Mouse (Mus musculus): ENCODE data around the gene 1500009L16Rik. TPM values are rescaled to one million over a fixed set of nuclear protein-coding genes. Genes with fewer than 3 reads are reported as not detected.

The 1500009L16Rik gene
- polyA plus RNA-seq, 1 experiment from 2014 or later: 92.7 TPM

DNA sequence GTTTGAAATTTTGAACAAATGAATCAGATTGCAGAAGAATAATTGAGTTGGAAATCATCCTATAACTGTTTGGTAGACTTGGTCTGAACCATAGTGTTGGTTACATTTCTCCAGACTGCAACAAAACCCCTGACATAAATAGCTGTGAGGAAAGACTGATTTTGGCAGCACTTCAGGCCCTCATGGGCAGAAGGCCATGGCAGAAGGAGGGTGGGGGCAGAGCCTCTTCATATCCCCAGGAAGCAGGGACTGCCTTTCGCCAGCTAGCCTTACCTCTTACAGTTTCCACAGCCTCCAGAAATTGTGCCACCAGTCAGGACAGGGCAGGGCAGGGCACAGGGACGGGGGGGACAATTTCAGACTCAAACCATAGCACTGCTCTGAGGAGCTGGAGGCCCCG is 22.0 kb downstream of the 1500009L16Rik start:
- H3K27ac ChIP-seq (ENCODE audit: low read depth, low read length): no peak overlapping the region
- no peak overlapping the region for H3K9ac ChIP-seq (replicated peaks; ENCODE audit: low read depth, low read length)
- no peaks in the 10 kb centered on the region for H3K36me3 ChIP-seq (ENCODE audit: control insufficient read depth, insufficient read depth, low read length)
- no peak overlapping the region for H3K4me2 ChIP-seq (ENCODE audit: low read depth, low read length)
- ATAC-seq (ENCODE audit: low read depth): no peak
- WGBS: 84% methylated on average over 3 of the region's 3 CpGs
- no peaks in the 10 kb centered on the region for H3K4me1 ChIP-seq (ENCODE audit: control insufficient read depth, insufficient read depth, low read length)
- H3K27me3 ChIP-seq (ENCODE audit: control insufficient read depth, insufficient read depth, low read length): no peaks in the 10 kb centered on the region
- no peaks in the 10 kb centered on the region for H3K9me3 ChIP-seq (ENCODE audit: control insufficient read depth, low read length)
- no peak overlapping the region for H3K4me3 ChIP-seq (ENCODE audit: low read depth, low read length)

GRCm38 (mm10) chr10:83753056-83753455 is 30.4 kb downstream of the 1500009L16Rik start:
- Histone ChIP-seq H3K9ac (replicated peaks; ENCODE audit: low read depth, low read length) (no peak overlapping the region), H3K27ac (ENCODE audit: low read depth, low read length) (no peak overlapping the region), H3K9me3 (ENCODE audit: control insufficient read depth, low read length) (no peaks in the 10 kb centered on the region), H3K4me1 (ENCODE audit: control insufficient read depth, insufficient read depth, low read length) (no peaks in the 10 kb centered on the region), H3K4me2 (ENCODE audit: low read depth, low read length) (no peak overlapping the region), H3K4me3 (ENCODE audit: low read depth, low read length) (no peak overlapping the region), H3K36me3 (ENCODE audit: control insufficient read depth, insufficient read depth, low read length) (no peaks in the 10 kb centered on the region), H3K27me3 (ENCODE audit: control insufficient read depth, insufficient read depth, low read length) (no peaks in the 10 kb centered on the region)
- 96% methylated on average over 1 of the region's 1 CpGs for WGBS
- ATAC-seq (ENCODE audit: low read depth): no peak

DNA sequence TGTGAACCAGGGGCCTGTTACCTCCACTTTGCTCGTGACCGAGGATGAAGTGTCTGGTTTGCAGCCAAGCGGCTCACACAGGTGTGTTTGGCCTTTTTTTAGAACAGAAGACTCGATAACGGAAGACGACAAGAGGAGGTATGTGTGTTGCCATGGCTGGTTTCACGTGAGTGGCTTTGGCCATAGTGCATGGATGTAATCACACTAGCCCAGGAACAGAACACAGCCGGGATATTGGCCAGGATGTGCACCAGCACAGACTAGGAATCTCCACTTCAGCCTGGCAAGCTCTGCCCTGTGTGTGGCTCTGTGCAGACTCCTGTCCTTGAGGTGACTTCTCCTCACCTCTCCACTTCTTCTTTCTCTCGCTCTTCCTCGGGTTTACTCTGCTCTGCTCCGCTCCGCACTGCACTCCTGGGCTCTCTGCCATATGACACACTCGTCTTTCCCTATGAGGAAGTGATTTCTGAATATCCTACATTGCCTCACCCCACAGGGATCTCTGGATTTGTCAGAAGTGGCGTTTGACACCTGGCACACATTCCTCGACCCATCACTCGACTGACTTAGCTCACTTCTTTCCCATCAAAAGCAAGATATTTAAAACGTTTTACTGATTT is 34.8 kb downstream of the 1500009L16Rik start:
- Histone ChIP-seq H3K27ac (ENCODE audit: low read depth, low read length) (no peak overlapping the region), H3K4me1 (ENCODE audit: control insufficient read depth, insufficient read depth, low read length) (no peaks in the 10 kb centered on the region), H3K9me3 (ENCODE audit: control insufficient read depth, low read length) (no peaks in the 10 kb centered on the region), H3K4me2 (ENCODE audit: low read depth, low read length) (no peak overlapping the region), H3K27me3 (ENCODE audit: control insufficient read depth, insufficient read depth, low read length) (no peaks in the 10 kb centered on the region), H3K4me3 (ENCODE audit: low read depth, low read length) (no peak overlapping the region), H3K36me3 (ENCODE audit: control insufficient read depth, insufficient read depth, low read length) (no peaks in the 10 kb centered on the region), H3K9ac (replicated peaks; ENCODE audit: low read depth, low read length) (no peak overlapping the region)
- WGBS: 89% methylated on average over 17 of the region's 17 CpGs
- ATAC-seq (ENCODE audit: low read depth): no peak

DNA sequence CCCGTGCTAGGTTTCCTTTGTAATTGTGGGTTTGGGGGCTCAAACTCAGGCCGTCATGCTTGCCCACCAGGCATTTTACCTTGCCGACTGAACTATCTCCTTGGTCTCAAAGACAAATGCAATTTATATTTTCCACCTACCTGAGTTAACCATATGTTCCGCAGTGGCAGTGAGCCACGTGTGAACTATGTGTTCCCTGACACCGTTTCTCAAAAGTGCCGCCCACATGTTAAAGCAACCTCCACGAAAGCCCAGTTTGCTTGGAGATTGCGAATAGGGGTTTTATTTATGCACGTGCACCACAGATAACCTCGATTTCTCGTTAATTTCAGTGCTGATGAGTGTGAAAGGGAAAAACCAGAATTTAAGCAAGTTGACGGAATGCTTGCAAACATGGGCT is 36.1 kb downstream of the 1500009L16Rik start:
- Histone ChIP-seq H3K9me3 (ENCODE audit: control insufficient read depth, low read length) (no peaks in the 10 kb centered on the region), H3K27me3 (ENCODE audit: control insufficient read depth, insufficient read depth, low read length) (no peaks in the 10 kb centered on the region), H3K27ac (ENCODE audit: low read depth, low read length) (no peak overlapping the region), H3K36me3 (ENCODE audit: control insufficient read depth, insufficient read depth, low read length) (no peaks in the 10 kb centered on the region), H3K9ac (replicated peaks; ENCODE audit: low read depth, low read length) (no peak overlapping the region), H3K4me1 (ENCODE audit: control insufficient read depth, insufficient read depth, low read length) (no peaks in the 10 kb centered on the region), H3K4me3 (ENCODE audit: low read depth, low read length) (no peak overlapping the region), H3K4me2 (ENCODE audit: low read depth, low read length) (no peak overlapping the region)
- no peak for ATAC-seq (ENCODE audit: low read depth)
- WGBS: 88% methylated on average over 13 of the region's 13 CpGs

DNA sequence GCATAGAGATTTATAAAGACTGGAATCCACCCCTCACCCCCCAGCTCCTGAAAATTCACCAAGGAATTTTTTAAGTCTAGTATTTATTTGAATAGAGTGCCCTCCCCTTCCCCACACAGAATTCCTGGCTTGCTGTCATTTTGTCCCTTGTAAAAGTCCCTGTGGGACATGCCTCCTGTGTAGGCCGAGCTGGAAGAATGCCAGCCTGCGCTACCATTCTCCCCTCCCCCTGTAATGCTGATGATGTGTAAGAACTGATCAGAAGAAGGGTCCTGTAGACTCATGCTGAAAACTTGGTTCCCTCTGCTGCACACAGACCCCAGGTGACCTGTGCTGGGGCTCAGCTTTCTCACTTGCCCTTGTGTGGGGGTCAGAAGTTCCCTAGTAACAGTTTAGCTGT is 37.9 kb downstream of the 1500009L16Rik start:
- no peaks in the 10 kb centered on the region for H3K36me3 ChIP-seq (ENCODE audit: control insufficient read depth, insufficient read depth, low read length)
- no peak overlapping the region for H3K27ac ChIP-seq (ENCODE audit: low read depth, low read length)
- no peaks in the 10 kb centered on the region for H3K4me1 ChIP-seq (ENCODE audit: control insufficient read depth, insufficient read depth, low read length)
- no peaks in the 10 kb centered on the region for H3K27me3 ChIP-seq (ENCODE audit: control insufficient read depth, insufficient read depth, low read length)
- no peak overlapping the region for H3K4me2 ChIP-seq (ENCODE audit: low read depth, low read length)
- 29% methylated on average over 2 of the region's 2 CpGs for WGBS
- 0 out of 2 replicates have a peak, but pooled peaks have one; percentile 28 for ATAC-seq (ENCODE audit: low read depth)
- H3K9ac ChIP-seq (replicated peaks; ENCODE audit: low read depth, low read length): no peak overlapping the region
- no peaks in the 10 kb centered on the region for H3K9me3 ChIP-seq (ENCODE audit: control insufficient read depth, low read length)
- H3K4me3 ChIP-seq (ENCODE audit: low read depth, low read length): no peak overlapping the region

GRCm38 (mm10) chr10:83763891-83764290 is 41.2 kb downstream of the 1500009L16Rik start:
- H3K36me3 ChIP-seq (ENCODE audit: control insufficient read depth, insufficient read depth, low read length): no peaks in the 10 kb centered on the region
- no peak overlapping the region for H3K4me3 ChIP-seq (ENCODE audit: low read depth, low read length)
- H3K9ac ChIP-seq (replicated peaks; ENCODE audit: low read depth, low read length): no peak overlapping the region
- no peak overlapping the region for H3K27ac ChIP-seq (ENCODE audit: low read depth, low read length)
- no peak overlapping the region for H3K4me2 ChIP-seq (ENCODE audit: low read depth, low read length)
- 76% methylated on average over 4 of the region's 4 CpGs for WGBS
- no peaks in the 10 kb centered on the region for H3K4me1 ChIP-seq (ENCODE audit: control insufficient read depth, insufficient read depth, low read length)
- no peaks in the 10 kb centered on the region for H3K27me3 ChIP-seq (ENCODE audit: control insufficient read depth, insufficient read depth, low read length)
- ATAC-seq (ENCODE audit: low read depth): no peak
- H3K9me3 ChIP-seq (ENCODE audit: control insufficient read depth, low read length): no peaks in the 10 kb centered on the region

DNA sequence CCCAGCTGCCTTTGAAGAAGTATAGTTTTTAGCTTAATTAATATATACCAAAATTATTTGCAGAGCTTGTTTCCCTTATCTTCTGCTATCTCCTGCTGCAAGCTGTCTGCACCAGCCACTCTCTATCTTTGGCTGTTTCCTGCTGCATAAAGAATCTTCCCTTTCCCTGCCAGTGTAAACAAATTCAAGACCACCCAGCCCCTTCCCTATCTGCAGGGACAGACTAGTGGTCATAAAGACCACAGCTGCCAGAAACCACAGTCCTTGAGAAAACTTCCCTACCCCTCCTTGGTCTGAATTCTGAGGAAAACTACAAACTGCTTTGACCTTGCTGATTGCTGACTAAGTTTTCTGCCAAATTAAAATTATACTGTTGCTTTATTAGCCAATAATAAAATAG is 44.2 kb downstream of the 1500009L16Rik start:
- Histone ChIP-seq H3K36me3 (ENCODE audit: control insufficient read depth, insufficient read depth, low read length) (no peaks in the 10 kb centered on the region), H3K9ac (replicated peaks; ENCODE audit: low read depth, low read length) (no peak overlapping the region), H3K27me3 (ENCODE audit: control insufficient read depth, insufficient read depth, low read length) (no peaks in the 10 kb centered on the region), H3K27ac (ENCODE audit: low read depth, low read length) (no peak overlapping the region), H3K9me3 (ENCODE audit: control insufficient read depth, low read length) (no peaks in the 10 kb centered on the region), H3K4me1 (ENCODE audit: control insufficient read depth, insufficient read depth, low read length) (no peaks in the 10 kb centered on the region), H3K4me2 (ENCODE audit: low read depth, low read length) (no peak overlapping the region), H3K4me3 (ENCODE audit: low read depth, low read length) (no peak overlapping the region)
- no peak for ATAC-seq (ENCODE audit: low read depth)

- 42% methylated on average over 11 of the region's 11 CpGs for WGBS
- Histone ChIP-seq H3K9me3 (ENCODE audit: control insufficient read depth, low read length) (no peaks in the 10 kb centered on the region), H3K36me3 (ENCODE audit: control insufficient read depth, insufficient read depth, low read length) (no peaks in the 10 kb centered on the region), H3K4me3 (ENCODE audit: low read depth, low read length) (no peak overlapping the region), H3K27me3 (ENCODE audit: control insufficient read depth, insufficient read depth, low read length) (no peaks in the 10 kb centered on the region), H3K4me2 (ENCODE audit: low read depth, low read length) (no peak overlapping the region), H3K9ac (replicated peaks; ENCODE audit: low read depth, low read length) (no peak overlapping the region), H3K27ac (ENCODE audit: low read depth, low read length) (no peak overlapping the region), H3K4me1 (ENCODE audit: control insufficient read depth, insufficient read depth, low read length) (no peaks in the 10 kb centered on the region)
- ATAC-seq (ENCODE audit: low read depth): peak; percentile 41; the same call in 1 of the 2 replicates
Measured at GRCm38 (mm10) chr10:83776272-83776878, 53.7 kb downstream of the 1500009L16Rik start.

- ATAC-seq (ENCODE audit: low read depth): no peak
- Histone ChIP-seq H3K36me3 (ENCODE audit: control insufficient read depth, insufficient read depth, low read length) (no peaks in the 10 kb centered on the region), H3K4me3 (ENCODE audit: low read depth, low read length) (no peak overlapping the region), H3K27me3 (ENCODE audit: control insufficient read depth, insufficient read depth, low read length) (no peaks in the 10 kb centered on the region), H3K27ac (ENCODE audit: low read depth, low read length) (no peak overlapping the region), H3K9me3 (ENCODE audit: control insufficient read depth, low read length) (no peaks in the 10 kb centered on the region), H3K9ac (replicated peaks; ENCODE audit: low read depth, low read length) (no peak overlapping the region), H3K4me1 (ENCODE audit: control insufficient read depth, insufficient read depth, low read length) (no peaks in the 10 kb centered on the region), H3K4me2 (ENCODE audit: low read depth, low read length) (no peak overlapping the region)
- 88% methylated on average over 9 of the region's 9 CpGs for WGBS
Measured at GRCm38 (mm10) chr10:83777253-83777652, 54.6 kb downstream of the 1500009L16Rik start.
